13 mouse cellular contexts compared by ENCODE assay signal in genomic region chr14:21099371-21099770, GRCm38 (mm10). TPM values are rescaled to one million over a fixed set of nuclear protein-coding genes. Genes with fewer than 3 reads are reported as not detected.
DNase-seq lines count a peak whose midpoint lies in the region; ATAC-seq and TF ChIP-seq lines count a peak whose summit lies in the region.
"Had no signal": no experiment of that assay in that cellular context is flagged by ENCODE, and none has a peak within 500 bp of the region (broad histone marks: within the 10 kb centered on the region; RNA-seq: fewer than 3 reads in every experiment).

No protein-coding gene starts in this region.

- H3K4me3 ChIP-seq in kidney, embryonic 16.5 days (ENCODE audit: low read length) = no peak overlapping the region
- no peak overlapping the region for H3K4me3 ChIP-seq in lung, postnatal 0 days (ENCODE audit: low read depth, low read length)
- H3K4me3 ChIP-seq: heart, embryonic 10.5 days; hindbrain, embryonic 15.5 days had no signal

- no peak overlapping the region for H3K4me2 ChIP-seq in kidney, embryonic 16.5 days (replicated peaks; ENCODE audit: low read depth, low read length)
- H3K4me2 ChIP-seq in lung, postnatal 0 days (replicated peaks; ENCODE audit: low read depth, low read length) = no peak overlapping the region
- H3K4me2 ChIP-seq: hindbrain, embryonic 15.5 days had no signal

- no peaks in the 10 kb centered on the region for H3K27me3 ChIP-seq in kidney, embryonic 16.5 days (ENCODE audit: insufficient read depth, low read length)
- H3K27me3 ChIP-seq in lung, postnatal 0 days (replicated peaks; ENCODE audit: insufficient read depth, low read length) = no peaks in the 10 kb centered on the region
- H3K27me3 ChIP-seq: hindbrain, embryonic 15.5 days had no signal

- TF ChIP-seq EP300 in lung, postnatal 0 days (IDR thresholded peaks at IDR 0.05) = no peak

- peaks cover 22% of the 10 kb centered on the region for H3K4me1 ChIP-seq in kidney, embryonic 16.5 days (ENCODE audit: insufficient read depth, low read length)
- H3K4me1 ChIP-seq in lung, postnatal 0 days (ENCODE audit: insufficient read depth, low read depth, low read length) = no peaks in the 10 kb centered on the region
- H3K4me1 ChIP-seq: hindbrain, embryonic 15.5 days had no signal

- DNase-seq in kidney, postnatal 10 days = peak; percentile 51
- peak; percentile 47 for DNase-seq in lung, postnatal 10 days
- no peak for DNase-seq in lung, postnatal 0 days (ENCODE audit: low spot score)
- DNase-seq in layer of hippocampus, adult 9-11 months = peak; percentile 52
- peak; percentile 50 for DNase-seq in telencephalon, adult 2 months (ENCODE audit: low read depth, low spot score)
- DNase-seq: adrenal gland, postnatal 36 days; cerebellum, adult 18-20 months; thymus, postnatal 36 days had no signal

- H3K27ac ChIP-seq in kidney, embryonic 16.5 days (ENCODE audit: low read length) = no peak overlapping the region
- no peak overlapping the region for H3K27ac ChIP-seq in lung, postnatal 0 days (ENCODE audit: low read length)
- H3K27ac ChIP-seq: heart, embryonic 10.5 days; hindbrain, embryonic 15.5 days had no signal

- WGBS in kidney, embryonic 16.5 days = 32% methylated on average over 7 of the region's 7 CpGs
- 45% methylated on average over 7 of the region's 7 CpGs for WGBS in lung, postnatal 0 days

- no peak overlapping the region for H3K9ac ChIP-seq in kidney, embryonic 16.5 days (replicated peaks; ENCODE audit: low read length)
- H3K9ac ChIP-seq in lung, postnatal 0 days (replicated peaks; ENCODE audit: low read depth) = no peak overlapping the region
- H3K9ac ChIP-seq: hindbrain, embryonic 15.5 days had no signal

- H3K36me3 ChIP-seq in kidney, embryonic 16.5 days (ENCODE audit: insufficient read depth, low read length) = no peaks in the 10 kb centered on the region
- H3K36me3 ChIP-seq in lung, postnatal 0 days (ENCODE audit: insufficient read depth, low read length) = no peaks in the 10 kb centered on the region
- H3K36me3 ChIP-seq: heart, embryonic 10.5 days; hindbrain, embryonic 15.5 days had no signal

- no peaks in the 10 kb centered on the region for H3K9me3 ChIP-seq in kidney, embryonic 16.5 days (ENCODE audit: low read length)
- H3K9me3 ChIP-seq in lung, postnatal 0 days (ENCODE audit: low read length) = no peaks in the 10 kb centered on the region
- H3K9me3 ChIP-seq: heart, embryonic 10.5 days; hindbrain, embryonic 15.5 days had no signal

- ATAC-seq in kidney, embryonic 16.5 days (ENCODE audit: low FRiP score, low TSS enrichment) = no peak
- no peak for ATAC-seq in lung, postnatal 0 days
- no peak for ATAC-seq in monocyte, adult 5-6 weeks (replicated peaks; ENCODE audit: insufficient number of reproducible peaks, low FRiP score, low TSS enrichment, poor library complexity, severe bottlenecking)
- ATAC-seq: forebrain, embryonic 16.5 days had no signal

- TF ChIP-seq CTCF in lung, postnatal 0 days (IDR thresholded peaks at IDR 0.05) = no peak

RNA-seq across cellular contexts. Expression of gene Adk, which starts 47.0 kb away (rescaled TPM):
- 158 and 167 TPM in 2 replicates for polyA plus RNA-seq in kidney, embryonic 16.5 days (2015; fragmentation: Nextera tagmentation; extraction: Ambion mirVana)
- polyA plus RNA-seq in lung, postnatal 0 days (2015; fragmentation: Nextera tagmentation; extraction: Ambion mirVana) = 238 and 275 TPM in 2 replicates
- total RNA-seq in monocyte, adult 5-6 weeks (2017) = 17.1 to 47.3 TPM (median 39.0 TPM) in 3 replicates

RNA-seq across cellular contexts. Expression of gene Ap3m1, which starts 47.1 kb away (rescaled TPM):
- polyA plus RNA-seq in kidney, embryonic 16.5 days (2015; fragmentation: Nextera tagmentation; extraction: Ambion mirVana) = 79.1 and 82.5 TPM in 2 replicates
- polyA plus RNA-seq in lung, postnatal 0 days (2015; fragmentation: Nextera tagmentation; extraction: Ambion mirVana) = 39.3 and 41.1 TPM in 2 replicates
- total RNA-seq in monocyte, adult 5-6 weeks (2017) = 22.6 to 57.8 TPM (median 41.4 TPM) in 3 replicates
